Mouse (Mus musculus) erythroblast, embryonic 14.5 days (primary cell): ENCODE data around the gene Cd200r1. TPM values are rescaled to one million over a fixed set of nuclear protein-coding genes. Genes with fewer than 3 reads are reported as not detected.

Experiments
- H3K27me3 ChIP-seq: 2 replicates; pipeline ENCODE4 v1.6.1; 2012; ENCODE audit warnings: inconsistent platforms; ENCODE audit not compliant: control insufficient read depth
- H3K36me3 ChIP-seq: 2 replicates; pipeline ENCODE4 v1.6.1; 2012; ENCODE audit warnings: mild to moderate bottlenecking, inconsistent platforms; ENCODE audit not compliant: control insufficient read depth
- H3K4me1 ChIP-seq: 2 replicates; pipeline ENCODE4 v1.6.1; 2012; ENCODE audit warnings: inconsistent platforms; ENCODE audit not compliant: control insufficient read depth
- H3K4me3 ChIP-seq: replicated peaks from 2 replicates; pipeline ENCODE3; 2012; ENCODE audit warnings: moderate library complexity, mild to moderate bottlenecking, inconsistent platforms
- H3K9me3 ChIP-seq: 2 replicates; pipeline ENCODE4 v1.6.1; 2012; ENCODE audit warnings: low read length, inconsistent platforms, mixed read lengths; ENCODE audit not compliant: control insufficient read depth
- GATA1 ChIP-seq: IDR thresholded peaks from 2 replicates; pipeline ENCODE4 v1.6.1; 2012; ENCODE audit warnings: low read length, inconsistent platforms, mixed read lengths
- TAL1 ChIP-seq: IDR thresholded peaks from 3 replicates; pipeline ENCODE4 v1.6.1; 2012; ENCODE audit warnings: low read length, inconsistent platforms, mixed read lengths
- polyA plus RNA-seq: library from polyadenylated mRNA; stranded (reverse); fragments of >175 nt; gene quantifications from 2 replicates; pipeline ENCODE4 v1.2.3, GENCODE M21; 2012

Gene Cd200r1
- polyA plus RNA-seq: not detected in 2 replicates

DNA sequence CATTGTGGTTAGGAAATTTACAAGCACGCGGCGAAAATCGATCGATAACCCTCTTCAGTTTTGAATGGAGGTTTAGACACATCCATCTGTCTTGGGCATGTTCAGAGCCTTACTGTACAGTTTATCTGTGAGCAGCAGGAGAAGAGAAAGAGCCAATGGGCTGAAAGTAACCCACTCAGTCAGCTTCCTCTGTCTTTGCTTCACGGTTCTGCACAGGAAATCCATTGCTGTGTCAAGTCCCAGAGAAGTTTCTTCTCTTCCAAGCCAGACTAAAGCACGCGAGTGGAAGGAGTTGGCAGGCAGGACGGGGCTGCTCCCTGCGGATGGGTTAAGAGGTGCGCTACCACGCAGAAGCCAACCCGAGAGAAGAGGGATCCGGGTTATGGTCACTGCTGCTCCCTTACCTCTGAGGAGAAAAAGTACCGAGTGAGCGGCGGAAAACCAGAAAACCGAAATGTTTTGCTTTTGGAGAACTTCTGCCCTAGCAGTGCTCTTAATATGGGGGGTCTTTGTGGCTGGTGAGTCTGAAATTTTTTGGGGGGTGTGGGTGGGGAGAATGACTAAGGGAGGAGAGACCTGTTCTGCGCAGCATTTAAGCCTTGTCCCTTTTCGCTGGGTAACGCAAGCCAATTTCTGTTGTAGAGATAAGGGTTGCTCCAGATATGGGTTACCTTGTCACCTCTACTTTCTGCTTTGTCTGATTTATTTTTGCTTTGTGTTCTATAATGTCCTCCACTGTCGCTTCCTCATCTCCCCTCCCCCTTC, at the start of gene Cd200r1:
Cd200r1 (plus strand) TSS at position 182 of the 765 bp plus-strand sequence.
- TF ChIP-seq TAL1: no peak
- Histone ChIP-seq H3K9me3 (no peaks in the 10 kb centered on the region), H3K36me3 (no peaks in the 10 kb centered on the region), H3K4me1 (peaks cover 17% of the 10 kb centered on the region), H3K4me3 (peak within 1 kb of the TSS; percentile 57), H3K27me3 (0 out of 2 replicates have a peak, but pooled peaks cover 2% of the 10 kb centered on the region)

GRCm38 (mm10) chr16:44716305-44717140, 49.0 kb upstream of the Cd200r1 start:
- TF ChIP-seq TAL1 (no peak), GATA1 (no peak)
- Histone ChIP-seq H3K27me3 (no peaks in the 10 kb centered on the region), H3K4me3 (no peak overlapping the region), H3K9me3 (no peaks in the 10 kb centered on the region), H3K4me1 (no peaks in the 10 kb centered on the region), H3K36me3 (peaks cover 5% of the 10 kb centered on the region)

DNA sequence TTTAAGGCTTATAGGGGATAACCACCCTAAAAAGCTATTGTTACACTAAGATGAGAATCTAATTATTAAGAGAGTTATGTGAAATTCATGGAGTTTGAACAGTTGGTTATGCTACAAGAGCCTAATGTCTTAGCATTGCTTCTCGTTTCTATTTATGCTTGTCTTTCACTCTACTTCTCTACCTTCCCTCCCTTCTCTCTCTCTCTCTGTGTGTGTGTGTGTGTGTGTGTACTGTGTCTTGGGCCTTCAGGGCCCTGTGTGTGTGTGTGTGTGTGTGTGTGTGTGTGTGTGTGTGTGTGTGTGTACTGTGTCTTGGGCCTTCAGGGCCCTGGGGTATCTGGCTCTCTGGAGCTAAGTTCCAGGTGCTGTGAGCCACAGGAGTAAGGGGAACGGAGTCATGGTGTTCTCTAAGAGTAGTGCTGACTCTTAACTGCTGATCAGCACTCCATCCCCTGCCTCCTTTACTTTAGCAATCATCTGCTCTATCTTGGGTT, 48.3 kb upstream of the Cd200r1 start:
- no peaks in the 10 kb centered on the region for H3K27me3 ChIP-seq
- H3K4me3 ChIP-seq: no peak overlapping the region
- no peak for TF ChIP-seq GATA1
- TF ChIP-seq TAL1: no peak
- H3K4me1 ChIP-seq: no peaks in the 10 kb centered on the region
- H3K36me3 ChIP-seq: peaks cover 5% of the 10 kb centered on the region
- H3K9me3 ChIP-seq: no peaks in the 10 kb centered on the region

DNA sequence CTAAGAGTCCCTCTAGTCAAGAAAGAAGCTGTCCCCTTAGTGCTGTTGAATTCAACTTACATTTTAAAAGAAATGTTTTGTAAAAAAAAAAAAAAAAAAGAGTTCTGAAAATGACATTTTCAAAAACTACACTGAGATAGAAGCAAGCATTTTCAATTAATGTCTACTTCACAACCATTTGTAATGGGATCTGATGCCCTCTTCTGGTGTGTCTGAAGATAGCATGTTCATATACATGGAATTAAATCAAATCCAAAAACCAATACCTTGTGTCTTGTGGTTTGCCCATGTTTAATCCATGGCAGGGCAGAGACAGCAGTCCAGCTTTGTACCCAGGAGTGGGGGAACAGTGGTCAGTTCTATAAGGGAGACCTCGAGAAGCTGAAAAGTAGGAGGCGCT, 47.7 kb upstream of the Cd200r1 start:
- Histone ChIP-seq H3K4me3 (no peak overlapping the region), H3K36me3 (peaks cover 5% of the 10 kb centered on the region), H3K4me1 (peaks cover 5% of the 10 kb centered on the region), H3K27me3 (no peaks in the 10 kb centered on the region), H3K9me3 (no peaks in the 10 kb centered on the region)
- TF ChIP-seq TAL1 (no peak), GATA1 (no peak)

DNA sequence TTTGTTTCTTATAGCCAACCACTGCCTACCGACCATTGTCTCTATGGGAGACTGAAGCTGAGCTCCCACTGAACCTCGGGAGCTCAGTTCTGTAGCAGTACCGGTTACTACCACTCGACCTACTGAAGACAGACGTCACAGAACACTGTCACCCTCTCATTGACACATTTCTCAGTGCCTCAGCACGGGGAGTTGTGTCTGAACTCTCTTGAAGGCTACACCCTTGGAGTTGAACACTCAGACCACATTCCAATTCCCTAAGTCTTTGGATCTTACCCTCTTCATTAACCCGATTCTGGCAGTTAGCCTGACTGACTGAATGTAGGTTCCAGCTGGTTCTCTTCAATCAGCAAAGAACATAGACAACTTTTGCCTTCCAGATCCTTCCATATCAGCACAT, 46.2 kb upstream of the Cd200r1 start:
- TF ChIP-seq GATA1: no peak
- no peak for TF ChIP-seq TAL1
- Histone ChIP-seq H3K4me1 (peaks cover 15% of the 10 kb centered on the region), H3K36me3 (peaks cover 5% of the 10 kb centered on the region), H3K27me3 (no peaks in the 10 kb centered on the region), H3K9me3 (no peaks in the 10 kb centered on the region), H3K4me3 (no peak overlapping the region)

DNA sequence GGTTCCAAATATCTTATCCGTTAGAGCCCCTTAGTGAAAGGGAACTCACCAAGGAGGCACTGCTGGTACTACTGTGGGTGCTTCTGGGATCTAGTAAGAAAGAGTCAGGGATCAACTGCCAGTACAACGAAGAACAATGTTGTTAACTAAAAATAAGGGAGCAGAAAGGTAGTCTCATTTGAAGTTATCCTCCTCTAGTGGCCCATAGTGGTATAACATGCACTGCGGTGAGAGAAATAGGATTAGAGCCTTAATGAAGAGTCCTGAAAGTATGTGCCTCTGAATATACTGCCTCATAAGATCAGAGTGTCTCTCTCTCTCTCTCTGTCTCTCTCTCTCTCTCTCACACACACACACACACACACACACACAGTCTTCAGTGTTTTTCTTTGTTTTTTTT, 45.0 kb upstream of the Cd200r1 start:
- peaks cover 5% of the 10 kb centered on the region for H3K36me3 ChIP-seq
- no peaks in the 10 kb centered on the region for H3K27me3 ChIP-seq
- no peak overlapping the region for H3K4me3 ChIP-seq
- no peaks in the 10 kb centered on the region for H3K9me3 ChIP-seq
- no peak for TF ChIP-seq GATA1
- TF ChIP-seq TAL1: no peak
- H3K4me1 ChIP-seq: peaks cover 25% of the 10 kb centered on the region

DNA sequence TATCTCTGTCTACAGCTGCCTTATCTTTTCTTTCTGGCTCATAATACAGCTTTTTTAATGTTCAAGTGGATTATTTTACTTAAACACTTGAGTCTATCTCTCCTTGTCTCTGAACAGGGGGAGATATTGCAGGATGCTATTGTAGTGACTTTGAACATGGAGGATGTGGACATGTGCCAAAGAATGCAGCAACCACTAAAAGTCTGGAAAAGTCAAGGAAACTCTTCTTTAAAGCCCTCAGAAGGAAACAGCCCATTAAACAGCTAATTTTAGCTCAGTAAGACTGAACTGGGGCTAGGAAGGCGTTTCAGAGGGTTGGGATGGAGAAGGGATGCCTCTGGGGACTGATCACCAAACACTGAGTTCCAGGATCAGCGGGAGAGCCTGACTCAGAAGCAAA, 42.9 kb upstream of the Cd200r1 start:
- H3K4me3 ChIP-seq: no peak overlapping the region
- no peak for TF ChIP-seq TAL1
- TF ChIP-seq GATA1: no peak
- H3K36me3 ChIP-seq: peaks cover 11% of the 10 kb centered on the region
- peaks cover 35% of the 10 kb centered on the region for H3K4me1 ChIP-seq
- no peaks in the 10 kb centered on the region for H3K9me3 ChIP-seq
- no peaks in the 10 kb centered on the region for H3K27me3 ChIP-seq

GRCm38 (mm10) chr16:44724083-44724787, 41.3 kb upstream of the Cd200r1 start, which contains the start of gene Nepro:
Gene Nepro, plus strand, starts transcription at chr16:44724301.
- Histone ChIP-seq H3K36me3 (peaks cover 27% of the 10 kb centered on the region), H3K4me3 (peak within 1 kb of the TSS; percentile 72), H3K9me3 (no peaks in the 10 kb centered on the region), H3K27me3 (no peaks in the 10 kb centered on the region), H3K4me1 (peaks cover 35% of the 10 kb centered on the region)
- TF ChIP-seq TAL1 (no peak), GATA1 (no peak)

DNA sequence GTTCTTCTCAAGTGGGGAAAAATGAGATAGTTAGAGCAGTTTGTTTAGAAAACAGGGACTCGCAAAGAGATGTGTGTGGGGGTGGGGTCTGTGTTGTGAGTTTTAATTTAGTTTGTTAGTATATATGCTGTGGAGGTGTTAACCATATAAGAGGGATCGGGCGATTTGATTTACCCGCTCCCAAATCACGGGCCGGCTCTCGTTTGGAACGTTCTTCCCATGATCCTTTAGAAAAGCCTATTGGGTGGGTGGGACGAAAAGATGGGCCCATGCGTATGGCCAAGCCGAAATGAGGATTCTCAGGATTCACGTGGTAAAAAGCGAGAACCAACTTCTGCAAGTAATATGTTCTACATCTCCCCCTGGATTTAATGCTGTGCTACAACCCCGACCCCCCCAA, 40.7 kb upstream of the Cd200r1 start:
- TF ChIP-seq TAL1 (no peak), GATA1 (no peak)
- Histone ChIP-seq H3K4me1 (peaks cover 35% of the 10 kb centered on the region), H3K4me3 (peak overlapping the region; percentile 72), H3K36me3 (peaks cover 31% of the 10 kb centered on the region), H3K9me3 (no peaks in the 10 kb centered on the region), H3K27me3 (no peaks in the 10 kb centered on the region)
